Comparison of ENCODE assay signal across 8 mouse cellular contexts in genomic region chr13:5862626-5863407, GRCm38 (mm10). TPM values are rescaled to one million over a fixed set of nuclear protein-coding genes. Genes with fewer than 3 reads are reported as not detected.
DNase-seq lines count a peak whose midpoint lies in the region; ATAC-seq lines count a peak whose summit lies in the region.

No protein-coding gene starts in this region.

- 5% methylated on average over 16 of the region's 16 CpGs for WGBS in forebrain, embryonic 12.5 days
- 2% methylated on average over 16 of the region's 16 CpGs for WGBS in hindbrain, embryonic 14.5 days
- 9% methylated on average over 16 of the region's 16 CpGs for WGBS in liver, embryonic 12.5 days (ENCODE audit: insufficient replicate concordance)
- WGBS in neural tube, embryonic 14.5 days: 3% methylated on average over 16 of the region's 16 CpGs

- H3K4me1 ChIP-seq in forebrain, embryonic 12.5 days: peaks cover 20% of the 10 kb centered on the region
- H3K4me1 ChIP-seq in hindbrain, embryonic 14.5 days (replicated peaks; ENCODE audit: control insufficient read depth, insufficient read depth, low read length): peaks cover 23% of the 10 kb centered on the region
- H3K4me1 ChIP-seq in liver, embryonic 12.5 days: peaks cover 32% of the 10 kb centered on the region
- H3K4me1 ChIP-seq in neural tube, embryonic 14.5 days (ENCODE audit: control insufficient read depth, insufficient read depth, low read length): peaks cover 14% of the 10 kb centered on the region

- peak overlapping the region; percentile 68 for H3K4me3 ChIP-seq in forebrain, embryonic 12.5 days (replicated peaks)
- peak overlapping the region; percentile 69 for H3K4me3 ChIP-seq in hindbrain, embryonic 14.5 days (replicated peaks; ENCODE audit: low read length)
- peak overlapping the region; percentile 79 for H3K4me3 ChIP-seq in liver, embryonic 12.5 days
- H3K4me3 ChIP-seq in neural tube, embryonic 14.5 days (ENCODE audit: low read depth, low read length): peak overlapping the region; percentile 69

- no peaks in the 10 kb centered on the region for H3K9me3 ChIP-seq in forebrain, embryonic 12.5 days
- no peaks in the 10 kb centered on the region for H3K9me3 ChIP-seq in hindbrain, embryonic 14.5 days (ENCODE audit: control insufficient read depth, low read length)
- no peaks in the 10 kb centered on the region for H3K9me3 ChIP-seq in liver, embryonic 12.5 days (replicated peaks)
- H3K9me3 ChIP-seq in neural tube, embryonic 14.5 days (ENCODE audit: control insufficient read depth, low read length): no peaks in the 10 kb centered on the region

- peak overlapping the region; percentile 64 for H3K4me2 ChIP-seq in forebrain, embryonic 12.5 days
- H3K4me2 ChIP-seq in hindbrain, embryonic 14.5 days (replicated peaks): peak overlapping the region; percentile 76
- peak overlapping the region; percentile 72 for H3K4me2 ChIP-seq in liver, embryonic 12.5 days
- H3K4me2 ChIP-seq in neural tube, embryonic 14.5 days (ENCODE audit: low read depth, low read length): peak overlapping the region; percentile 66

- H3K27ac ChIP-seq in forebrain, embryonic 12.5 days: peak overlapping the region; percentile 92
- peak overlapping the region; percentile 94 for H3K27ac ChIP-seq in hindbrain, embryonic 14.5 days
- peak overlapping the region; percentile 92 for H3K27ac ChIP-seq in liver, embryonic 12.5 days
- peak overlapping the region; percentile 95 for H3K27ac ChIP-seq in neural tube, embryonic 14.5 days (ENCODE audit: low read depth, low read length)

- no peak for ATAC-seq in forebrain, embryonic 12.5 days (ENCODE audit: low FRiP score)
- no peak for ATAC-seq in hindbrain, embryonic 14.5 days (ENCODE audit: low FRiP score)
- ATAC-seq in liver, embryonic 12.5 days: no peak
- ATAC-seq in neural tube, embryonic 14.5 days (ENCODE audit: low read depth): no peak
- no peak for ATAC-seq in granulocyte monocyte progenitor cell, adult 5-6 weeks (replicated peaks; ENCODE audit: poor library complexity, severe bottlenecking)

- peak overlapping the region; percentile 70 for H3K9ac ChIP-seq in forebrain, embryonic 12.5 days
- peak overlapping the region; percentile 78 for H3K9ac ChIP-seq in hindbrain, embryonic 14.5 days
- H3K9ac ChIP-seq in liver, embryonic 12.5 days: peak overlapping the region; percentile 85
- peak overlapping the region; percentile 63 for H3K9ac ChIP-seq in neural tube, embryonic 14.5 days (replicated peaks; ENCODE audit: low read depth, low read length)

- DNase-seq in embryo, embryonic 10.5 days (ENCODE audit: low spot score): peak; percentile 50
- DNase-seq in embryo, embryonic 9.5 days (ENCODE audit: extremely low spot score): no peak
- peak; percentile 79 for DNase-seq in NIH3T3 (ENCODE audit: low read depth)
- peak; percentile 69 for DNase-seq in hindbrain, embryonic 14.5 days (ENCODE audit: low spot score)

- no peaks in the 10 kb centered on the region for H3K27me3 ChIP-seq in forebrain, embryonic 12.5 days
- H3K27me3 ChIP-seq in hindbrain, embryonic 14.5 days (ENCODE audit: control insufficient read depth, insufficient read depth, low read length): no peaks in the 10 kb centered on the region
- H3K27me3 ChIP-seq in liver, embryonic 12.5 days (replicated peaks): no peaks in the 10 kb centered on the region
- peaks cover 3% of the 10 kb centered on the region; the same call in 1 of the 2 replicates for H3K27me3 ChIP-seq in neural tube, embryonic 14.5 days (ENCODE audit: control insufficient read depth, insufficient read depth, low read length)

- peaks cover 28% of the 10 kb centered on the region for H3K36me3 ChIP-seq in forebrain, embryonic 12.5 days (replicated peaks)
- peaks cover 31% of the 10 kb centered on the region for H3K36me3 ChIP-seq in hindbrain, embryonic 14.5 days (replicated peaks; ENCODE audit: control insufficient read depth, insufficient read depth)
- H3K36me3 ChIP-seq in liver, embryonic 12.5 days: peaks cover 33% of the 10 kb centered on the region
- H3K36me3 ChIP-seq in neural tube, embryonic 14.5 days (ENCODE audit: control insufficient read depth, insufficient read depth, low read length): peaks cover 22% of the 10 kb centered on the region

RNA-seq across cellular contexts. Expression of gene Klf6, which starts 1.5 kb away (rescaled TPM):
- polyA plus RNA-seq in forebrain, embryonic 12.5 days (2016; fragmentation: Nextera tagmentation; extraction: Ambion mirVana): 53.7 and 63.8 TPM in 2 replicates
- 77.8 and 86.1 TPM in 2 replicates for polyA plus RNA-seq in hindbrain, embryonic 14.5 days (2014; fragmentation: Nextera tagmentation; extraction: Ambion mirVana)
- 24.7 and 26.3 TPM in 2 replicates for polyA plus RNA-seq in liver, embryonic 12.5 days (2016; fragmentation: Nextera tagmentation; extraction: Ambion mirVana)
- polyA plus RNA-seq in neural tube, embryonic 14.5 days (2014; fragmentation: Nextera tagmentation; extraction: Ambion mirVana): 83.5 and 97.5 TPM in 2 replicates
- total RNA-seq in granulocyte monocyte progenitor cell, adult 5-6 weeks (2014; fragmentation: Nextera tagmentation): 8.9 and 11.3 TPM in 2 replicates
- total RNA-seq in granulocyte monocyte progenitor cell, adult 5-6 weeks (2017): 59.3 and 73.1 TPM in 2 replicates
